Mouse (Mus musculus): ENCODE measurements around the gene Tnfsf12.

DNA sequence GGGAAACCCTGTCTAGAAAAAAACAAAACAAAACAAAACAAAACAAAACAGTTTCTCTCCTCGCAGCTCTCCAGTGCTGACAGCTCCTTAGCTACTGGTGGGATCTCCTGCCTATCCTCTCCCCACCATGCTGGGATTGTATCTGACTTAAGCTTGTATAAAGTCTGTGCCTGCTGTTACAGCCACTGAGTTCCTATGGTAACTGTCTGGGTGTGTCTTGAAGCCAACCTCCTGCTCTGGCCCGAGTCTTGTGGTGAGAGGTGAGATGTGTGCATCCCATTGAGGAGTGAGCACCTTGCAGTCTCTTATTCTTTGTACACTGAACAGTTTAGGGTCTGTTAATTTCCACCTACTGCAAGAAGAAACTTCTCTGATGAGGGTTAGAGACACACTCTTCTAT lies 27.4 kb upstream of the Tnfsf12 start:
- no peak for TF ChIP-seq CTCF (IDR thresholded peaks at IDR 0.05; ENCODE audit: borderline replicate concordance, control insufficient read depth, extremely low read depth, insufficient read depth, low read length, poor library complexity)
- no peak for TF ChIP-seq POLR2A (IDR thresholded peaks at IDR 0.05; ENCODE audit: control insufficient read depth, extremely low read depth, insufficient read depth, low read length, poor library complexity)
